Mouse (Mus musculus): ENCODE results near the gene Ptx3. TPM values are rescaled to one million over a fixed set of nuclear protein-coding genes. Genes with fewer than 3 reads are reported as not detected.

The Ptx3 gene
- polyA plus RNA-seq, 1 experiment from 2014 or later = 4.3 TPM

Other genes with a start within 250 kb of the Ptx3 start
- 0.17 and 0.22 TPM in 2 replicates for gene Veph1, start 76.9 kb downstream of the Ptx3 start, polyA plus RNA-seq (2014; fragmentation: Nextera tagmentation; extraction: Ambion mirVana)